Mouse (Mus musculus): ENCODE data around the gene Setd4. TPM values are rescaled to one million over a fixed set of nuclear protein-coding genes. Genes with fewer than 3 reads are reported as not detected.

The Setd4 gene
- polyA plus RNA-seq (2012; fragmentation: generic; extraction: Trizol), result 1 to 10 TPM; 4.1 to 7.6 TPM

DNA sequence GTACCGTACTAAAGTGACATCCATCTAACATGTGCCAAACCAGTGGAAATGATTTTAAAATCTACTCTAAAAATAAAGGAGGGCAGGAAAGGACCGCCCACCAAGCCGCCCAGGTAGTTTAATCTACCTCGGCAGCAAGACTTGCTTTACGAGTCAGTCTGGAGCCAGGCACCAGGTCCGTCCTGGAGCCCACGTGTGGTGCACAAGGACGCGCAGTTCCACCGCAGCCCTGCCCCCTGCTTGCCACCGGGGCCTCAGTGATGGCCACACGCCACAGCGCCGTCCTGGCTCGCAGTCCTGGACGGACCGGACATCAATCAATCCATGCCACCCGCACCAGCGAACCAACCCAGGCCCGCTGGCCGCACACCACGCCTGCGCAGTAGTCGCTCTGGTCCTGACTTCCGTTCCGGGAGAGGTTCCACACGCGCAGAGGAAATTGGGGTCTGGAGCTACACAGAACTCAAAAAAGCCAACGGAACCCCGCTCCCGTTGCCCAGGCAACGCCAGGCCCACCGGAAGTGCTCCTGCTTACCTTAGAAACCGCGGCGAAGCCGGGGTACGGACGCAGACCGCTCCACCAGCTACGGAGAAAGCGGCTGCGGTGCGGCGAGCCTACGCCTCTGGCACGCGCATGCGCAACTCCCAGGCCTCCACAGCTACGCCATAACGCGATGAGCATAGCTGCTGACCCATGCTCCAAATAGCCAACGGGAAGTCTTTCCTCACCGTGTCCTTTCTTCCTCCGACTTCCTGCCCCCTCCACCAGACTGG is at the start of gene Setd4:
Gene Setd4, minus strand, starts transcription at position 625 of the 774 bp plus-strand sequence.

DNA sequence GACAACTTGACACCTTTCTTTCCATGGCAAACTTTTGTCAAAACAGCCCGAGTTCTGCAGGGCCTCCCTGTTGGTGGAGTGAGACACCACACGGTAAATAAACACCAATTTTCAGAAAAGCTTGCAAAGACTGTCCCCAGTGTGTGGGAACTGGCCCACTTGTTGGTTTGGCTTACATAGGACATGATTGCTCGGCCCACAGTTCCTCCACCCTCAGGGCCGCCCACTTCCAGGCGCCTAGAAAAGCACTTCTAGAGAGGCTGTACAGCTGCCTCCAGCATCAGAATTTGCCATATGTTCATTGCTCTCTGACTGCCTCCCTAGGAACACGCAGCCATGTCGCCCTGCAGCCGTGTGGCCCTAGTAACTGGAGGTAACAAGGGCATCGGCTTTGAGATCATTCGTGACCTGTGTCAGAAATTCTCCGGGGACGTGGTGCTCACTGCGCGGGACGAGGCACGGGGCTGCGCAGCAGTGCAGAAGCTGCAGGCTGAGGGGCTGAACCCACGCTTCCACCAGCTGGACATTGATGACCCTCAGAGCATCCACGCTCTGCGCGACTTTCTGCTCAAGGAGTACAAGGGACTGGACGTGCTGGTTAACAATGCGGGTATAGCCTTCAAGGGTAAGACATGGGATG is 24.0 kb upstream of the Setd4 start, which contains the start of gene Gm5678:
Gene Gm5678, plus strand, starts transcription at position 337 of the 640 bp plus-strand sequence.

GRCm38 (mm10) chr16:93605553-93605952 is 1.7 kb upstream of the Setd4 start, which contains the start of gene Cbr1:
Gene Cbr1, plus strand, starts transcription at chr16:93605853.

Other genes starting within 250 kb of the Setd4 start
- 10 to 100 TPM; 18.1 to 46.3 TPM for gene Cbr1, start 1.8 kb upstream of the Setd4 start, polyA plus RNA-seq (2012; fragmentation: generic; extraction: Trizol)
- gene Gm5678, start 24.0 kb upstream of the Setd4 start, polyA plus RNA-seq (2012; fragmentation: generic; extraction: Trizol), result not detected
- gene Cbr3, start 79.2 kb upstream of the Setd4 start, polyA plus RNA-seq (2012; fragmentation: generic; extraction: Trizol), result 10 to 100 TPM; 11.8 to 24.5 TPM
- gene Dop1b, start 107.8 kb upstream of the Setd4 start, polyA plus RNA-seq (2012; fragmentation: generic; extraction: Trizol), result 10 to 100 TPM in 1 of 2 experiments, 1 to 10 TPM in 1; 2.4 to 15.0 TPM
- gene Morc3, start 228.1 kb upstream of the Setd4 start, polyA plus RNA-seq (2012; fragmentation: generic; extraction: Trizol), result 1 to 10 TPM in 1 of 2 experiments, under 1 TPM in 1; 0.19 to 3.6 TPM

Data from C3H10T1/2 (cell line).